Mouse (Mus musculus): ENCODE data around the gene Sco1. TPM values are rescaled to one million over a fixed set of nuclear protein-coding genes. Genes with fewer than 3 reads are reported as not detected.

Gene Sco1
- polyA plus RNA-seq, 1 experiment from 2014 or later: 14.6 TPM

GRCm38 (mm10) chr11:67110168-67110948, 57.9 kb downstream of the Sco1 start:
- no peak overlapping the region for H3K4me3 ChIP-seq
- 27% methylated on average over 5 of the region's 5 CpGs for WGBS
- ATAC-seq (ENCODE audit: low FRiP score, low read depth): peak; percentile 72; the same call in 1 of the 2 replicates
- H3K36me3 ChIP-seq: no peaks in the 10 kb centered on the region
- no peak overlapping the region for H3K4me2 ChIP-seq
- no peaks in the 10 kb centered on the region for H3K9me3 ChIP-seq
- 0 out of 2 replicates have a peak, but pooled peaks cover 3% of the 10 kb centered on the region for H3K4me1 ChIP-seq (replicated peaks)
- H3K27me3 ChIP-seq: no peaks in the 10 kb centered on the region
- H3K27ac ChIP-seq (replicated peaks): no peak overlapping the region
- H3K9ac ChIP-seq: no peak overlapping the region

- H3K4me3 ChIP-seq: no peak overlapping the region
- H3K36me3 ChIP-seq: no peaks in the 10 kb centered on the region
- 0 out of 2 replicates have a peak, but pooled peaks cover 3% of the 10 kb centered on the region for H3K4me1 ChIP-seq (replicated peaks)
- 26% methylated on average over 11 of the region's 11 CpGs for WGBS
- H3K9ac ChIP-seq: no peak overlapping the region
- no peaks in the 10 kb centered on the region for H3K27me3 ChIP-seq
- peak; percentile 51; the same call in 1 of the 2 replicates for ATAC-seq (ENCODE audit: low FRiP score, low read depth)
- no peak overlapping the region for H3K27ac ChIP-seq (replicated peaks)
- no peaks in the 10 kb centered on the region for H3K9me3 ChIP-seq
- no peak overlapping the region for H3K4me2 ChIP-seq
Measured at GRCm38 (mm10) chr11:67112019-67112850, 59.8 kb downstream of the Sco1 start.

GRCm38 (mm10) chr11:67112851-67113202, 60.4 kb downstream of the Sco1 start:
- Histone ChIP-seq H3K36me3 (no peaks in the 10 kb centered on the region), H3K4me3 (no peak overlapping the region), H3K27me3 (no peaks in the 10 kb centered on the region), H3K4me2 (no peak overlapping the region), H3K4me1 (replicated peaks) (0 out of 2 replicates have a peak, but pooled peaks cover 3% of the 10 kb centered on the region), H3K27ac (replicated peaks) (no peak overlapping the region), H3K9me3 (no peaks in the 10 kb centered on the region), H3K9ac (no peak overlapping the region)
- ATAC-seq (ENCODE audit: low FRiP score, low read depth): peak; percentile 42; the same call in 1 of the 2 replicates
- 41% methylated on average over 11 of the region's 11 CpGs for WGBS

GRCm38 (mm10) chr11:67113381-67113780, 60.9 kb downstream of the Sco1 start:
- WGBS: 93% methylated on average over 6 of the region's 6 CpGs
- Histone ChIP-seq H3K9me3 (no peaks in the 10 kb centered on the region), H3K27me3 (no peaks in the 10 kb centered on the region), H3K9ac (no peak overlapping the region), H3K27ac (replicated peaks) (no peak overlapping the region), H3K4me1 (replicated peaks) (0 out of 2 replicates have a peak, but pooled peaks cover 3% of the 10 kb centered on the region), H3K36me3 (no peaks in the 10 kb centered on the region), H3K4me3 (no peak overlapping the region), H3K4me2 (no peak overlapping the region)
- ATAC-seq (ENCODE audit: low FRiP score, low read depth): no peak

- H3K27ac ChIP-seq (replicated peaks): no peak overlapping the region
- ATAC-seq (ENCODE audit: low FRiP score, low read depth): no peak
- no peaks in the 10 kb centered on the region for H3K27me3 ChIP-seq
- no peaks in the 10 kb centered on the region for H3K9me3 ChIP-seq
- no peaks in the 10 kb centered on the region for H3K36me3 ChIP-seq
- H3K4me1 ChIP-seq (replicated peaks): 0 out of 2 replicates have a peak, but pooled peaks cover 3% of the 10 kb centered on the region
- H3K4me3 ChIP-seq: no peak overlapping the region
- no peak overlapping the region for H3K4me2 ChIP-seq
- H3K9ac ChIP-seq: no peak overlapping the region
- WGBS: 88% methylated on average over 5 of the region's 5 CpGs
Measured at GRCm38 (mm10) chr11:67114261-67114660, 61.8 kb downstream of the Sco1 start.

- Histone ChIP-seq H3K4me1 (replicated peaks) (0 out of 2 replicates have a peak, but pooled peaks cover 3% of the 10 kb centered on the region), H3K4me3 (no peak overlapping the region), H3K9me3 (no peaks in the 10 kb centered on the region), H3K27me3 (no peaks in the 10 kb centered on the region), H3K4me2 (no peak overlapping the region), H3K27ac (replicated peaks) (no peak overlapping the region), H3K9ac (no peak overlapping the region), H3K36me3 (no peaks in the 10 kb centered on the region)
- WGBS: 89% methylated on average over 12 of the region's 12 CpGs
- no peak for ATAC-seq (ENCODE audit: low FRiP score, low read depth)
Measured at GRCm38 (mm10) chr11:67114901-67115300, 62.4 kb downstream of the Sco1 start.

Small RNA genes within 50 kb of the gene (microRNA-seq; reads per million reads assigned to microRNA genes)
- gene Mir6923: not detected

Other genes starting within 250 kb of the Sco1 start
- 4.1 and 8.4 TPM in 2 replicates for gene Pirt, start 140.7 kb upstream of the Sco1 start, polyA plus RNA-seq (2015; fragmentation: Nextera tagmentation; extraction: Ambion mirVana)
- gene Tmem238l, start 96.0 kb upstream of the Sco1 start, polyA plus RNA-seq (2015; fragmentation: Nextera tagmentation; extraction: Ambion mirVana): not detected in 2 replicates
- gene Tmem220, start 27.5 kb upstream of the Sco1 start, polyA plus RNA-seq (2015; fragmentation: Nextera tagmentation; extraction: Ambion mirVana): 0.34 and 0.67 TPM in 2 replicates
- gene Adprm, start 76 bp upstream of the Sco1 start, polyA plus RNA-seq (2015; fragmentation: Nextera tagmentation; extraction: Ambion mirVana): 32.6 and 33.7 TPM in 2 replicates
- gene Myh3, start 25.6 kb downstream of the Sco1 start, polyA plus RNA-seq (2015; fragmentation: Nextera tagmentation; extraction: Ambion mirVana): 0.39 and 0.59 TPM in 2 replicates
- gene Myh2, start 118.4 kb downstream of the Sco1 start, polyA plus RNA-seq (2015; fragmentation: Nextera tagmentation; extraction: Ambion mirVana): 0.17 and 0.29 TPM in 2 replicates
- 0.12 TPM in 2 replicates for gene Myh1, start 147.4 kb downstream of the Sco1 start, polyA plus RNA-seq (2015; fragmentation: Nextera tagmentation; extraction: Ambion mirVana)
- gene Myh4, start 185.4 kb downstream of the Sco1 start, polyA plus RNA-seq (2015; fragmentation: Nextera tagmentation; extraction: Ambion mirVana): 0.04 TPM in 1 of 2 replicates, not detected in the other
- 1.8 TPM in 2 replicates for gene Myh8, start 224.5 kb downstream of the Sco1 start, polyA plus RNA-seq (2015; fragmentation: Nextera tagmentation; extraction: Ambion mirVana)

Data from hindbrain, embryonic 15.5 days (tissue).